Mouse (Mus musculus) adrenal gland, postnatal 36 days (tissue): Measurements from ENCODE around the gene Grpel1. TPM values are rescaled to one million over a fixed set of nuclear protein-coding genes. Genes with fewer than 3 reads are reported as not detected.
A peak's percentile ranks its signal among the peaks of the same experiment; 100 is the strongest.

ENCODE experiments used
- DNase-seq, 2 experiments: peaks; one replicate each; pipeline ENCODE4 v3.0.0; 2021; ENCODE audit warnings: mixed read lengths in 1 of 2
- long read RNA-seq, 2 experiments: library from polyadenylated mRNA; stranded (forward); transcript quantifications; one replicate each; pipeline ENCODE4 v2.0.0; 2021; ENCODE audit warnings: borderline sequencing depth in 2 of 2
- total RNA-seq, 2 experiments: library from RNA; stranded (reverse); gene quantifications; 2 replicates each; pipeline ENCODE4 v1.2.3; 2021

The Grpel1 gene
- total RNA-seq = 10 to 100 TPM; 76.8 to 79.5 TPM
- long read RNA-seq, experiment 1, transcript Grpel1-201 (4 exons, 3,528 nt) = major isoform, 451 of 461 reads
- long read RNA-seq, experiment 1, partial matches to known transcripts = 9 of 461 reads
- long read RNA-seq, experiment 1, other reads (novel, unspliced or antisense) = 1 of 461 reads
- long read RNA-seq, experiment 2, transcript Grpel1-201 (4 exons, 3,528 nt) = major isoform, 172 of 177 reads
- long read RNA-seq, experiment 2, partial matches to known transcripts = 3 of 177 reads
- long read RNA-seq, experiment 2, other reads (novel, unspliced or antisense) = 2 of 177 reads

GRCm38 (mm10) chr5:36464709-36465661 lies at the start of gene Grpel1:
Gene Grpel1, plus strand, starts transcription at chr5:36464998.
- DNase-seq = peak; percentile 98

- no peak for DNase-seq
These were observed 44.9 kb upstream of the Grpel1 start for GRCm38 (mm10) chr5:36419861-36420260.

GRCm38 (mm10) chr5:36422689-36423088 lies 42.1 kb upstream of the Grpel1 start:
- no peak for DNase-seq

GRCm38 (mm10) chr5:36424676-36425075 lies 40.1 kb upstream of the Grpel1 start:
- no peak for DNase-seq

GRCm38 (mm10) chr5:36426404-36426803 lies 38.4 kb upstream of the Grpel1 start:
- no peak for DNase-seq

GRCm38 (mm10) chr5:36427831-36428230 lies 37.0 kb upstream of the Grpel1 start:
- DNase-seq = peak; percentile 50 to 63

- no peak for DNase-seq
These were observed 35.2 kb upstream of the Grpel1 start for GRCm38 (mm10) chr5:36429551-36429950.

GRCm38 (mm10) chr5:36431711-36432110 lies 33.1 kb upstream of the Grpel1 start:
- no peak for DNase-seq

GRCm38 (mm10) chr5:36434398-36434967 lies 30.3 kb upstream of the Grpel1 start:
- no peak for DNase-seq

GRCm38 (mm10) chr5:36436858-36437257 lies 27.9 kb upstream of the Grpel1 start:
- peak; percentile 38 to 44 for DNase-seq

- DNase-seq = peak; percentile 71 to 72
These were observed 24.1 kb upstream of the Grpel1 start for GRCm38 (mm10) chr5:36440741-36441140.

- DNase-seq = peak; percentile 58 to 59
These were observed 20.2 kb upstream of the Grpel1 start for GRCm38 (mm10) chr5:36444611-36445010.

GRCm38 (mm10) chr5:36445028-36445427 lies 19.8 kb upstream of the Grpel1 start:
- no peak for DNase-seq

- DNase-seq = peak; percentile 36 to 38
These were observed 18.5 kb upstream of the Grpel1 start for GRCm38 (mm10) chr5:36446166-36446890.

- DNase-seq = no peak
These were observed 16.9 kb upstream of the Grpel1 start for GRCm38 (mm10) chr5:36447872-36448271.

GRCm38 (mm10) chr5:36449710-36450358 lies 15.0 kb upstream of the Grpel1 start:
- DNase-seq = peak in 1 of 2 experiments; percentile 25

- peak; percentile 58 to 66 for DNase-seq
These were observed 13.7 kb upstream of the Grpel1 start for GRCm38 (mm10) chr5:36451119-36451518.

- peak in 1 of 2 experiments; percentile 31 for DNase-seq
These were observed 12.9 kb upstream of the Grpel1 start for GRCm38 (mm10) chr5:36451872-36452389.

- DNase-seq = no peak
These were observed 12.0 kb upstream of the Grpel1 start for GRCm38 (mm10) chr5:36452821-36453220.

- peak; percentile 59 to 61 for DNase-seq
These were observed 7.1 kb upstream of the Grpel1 start for GRCm38 (mm10) chr5:36457706-36458105.

GRCm38 (mm10) chr5:36458926-36459325 lies 5.9 kb upstream of the Grpel1 start:
- DNase-seq = peak; percentile 40 to 61
